Mouse (Mus musculus) kidney, postnatal 4 days (tissue): ENCODE results near the gene Cmya5.
"Not testable (repeated sequence)": the region's sequence is repeated elsewhere in the genome, so short reads cannot be mapped to it uniquely, and the experiment has no call there.

ENCODE experiments used
- DNase-seq, 2 experiments: peaks; one replicate each; pipeline ENCODE4 v3.0.0; 2021; ENCODE audit warnings: mixed read lengths in 2 of 2

Gene Cmya5

GRCm38 (mm10) chr13:93117241-93117640 lies 27.3 kb downstream of the Cmya5 start:
- DNase-seq = no peak

GRCm38 (mm10) chr13:93102340-93103090 lies 42.0 kb downstream of the Cmya5 start:
- no peak for DNase-seq

- no peak for DNase-seq
Observed at GRCm38 (mm10) chr13:93098596-93098995, 45.9 kb downstream of the Cmya5 start.

- no peak for DNase-seq
Observed at GRCm38 (mm10) chr13:93096643-93097042, 47.9 kb downstream of the Cmya5 start.

GRCm38 (mm10) chr13:93095097-93095791 lies 49.3 kb downstream of the Cmya5 start:
- no peak for DNase-seq

GRCm38 (mm10) chr13:93094204-93094935 lies 50.2 kb downstream of the Cmya5 start:
- DNase-seq = no peak

DNA sequence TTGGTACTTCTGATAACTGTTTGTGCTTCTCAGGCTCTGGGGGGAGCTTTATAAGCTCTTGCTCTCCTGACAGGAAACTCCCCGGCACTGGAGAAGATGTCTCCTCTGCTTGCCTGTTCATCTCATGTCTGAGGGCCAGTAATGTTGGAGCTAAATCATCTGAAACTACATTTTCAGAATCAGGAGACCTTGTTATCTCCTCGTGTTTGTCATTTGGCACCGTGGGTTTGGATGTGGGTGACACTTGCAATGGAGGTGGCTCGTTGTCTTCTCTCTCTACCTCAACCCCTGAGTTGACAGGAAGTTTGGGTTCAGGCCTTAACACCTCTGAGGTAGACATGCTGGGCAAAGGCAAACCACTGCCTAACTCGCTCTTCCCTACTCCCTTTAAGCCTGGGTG lies 50.8 kb downstream of the Cmya5 start:
- no peak for DNase-seq

DNA sequence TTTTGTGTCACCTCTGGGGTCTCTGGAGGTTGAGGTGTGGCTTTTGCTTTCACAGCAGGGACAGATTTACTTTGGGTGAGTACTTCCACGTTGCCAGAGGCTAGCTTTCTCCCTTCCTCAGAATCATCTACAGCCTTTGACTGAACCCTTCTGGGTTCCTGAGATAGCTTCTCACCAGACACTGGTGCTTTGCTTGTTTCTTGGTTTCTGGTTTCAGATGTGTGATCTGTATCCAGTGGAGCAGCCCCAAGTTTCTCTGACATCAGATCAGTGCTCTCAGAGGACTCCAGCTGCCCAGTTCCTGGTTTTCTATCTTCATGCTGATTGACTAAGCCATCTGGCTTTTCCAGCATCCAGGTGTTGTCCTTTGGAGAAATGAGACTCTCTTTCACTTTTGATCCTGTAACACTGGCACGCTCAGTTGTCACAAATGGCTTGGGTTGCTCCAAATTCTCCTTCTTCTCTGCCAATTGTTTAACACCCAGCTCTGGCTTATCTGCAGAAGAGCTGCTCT lies 51.6 kb downstream of the Cmya5 start:
- no peak for DNase-seq

- DNase-seq = no peak
Observed at GRCm38 (mm10) chr13:93091866-93092455, 52.6 kb downstream of the Cmya5 start.

- DNase-seq = no peak
Observed at GRCm38 (mm10) chr13:93091176-93091575, 53.3 kb downstream of the Cmya5 start.

GRCm38 (mm10) chr13:93089481-93089880 lies 55.0 kb downstream of the Cmya5 start:
- no peak for DNase-seq

DNA sequence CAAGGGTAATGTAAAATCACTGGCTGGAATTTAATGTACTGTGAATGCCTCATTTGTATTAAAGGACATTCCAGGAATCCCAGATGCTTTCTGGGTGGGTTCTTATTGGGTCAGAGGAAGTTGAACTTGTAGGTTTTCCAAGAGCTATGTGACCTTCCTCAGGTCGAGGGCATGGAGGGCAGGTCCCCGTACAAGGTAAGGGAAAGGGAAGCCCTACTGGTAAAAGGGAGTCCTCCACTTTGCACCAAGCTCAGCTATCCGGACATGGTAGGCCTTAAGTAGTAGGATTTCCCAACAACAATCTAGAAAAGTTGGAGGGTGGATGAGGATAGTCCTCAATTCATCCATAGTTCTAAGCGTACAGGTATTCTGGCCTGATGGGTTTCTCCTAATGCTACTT lies 58.8 kb downstream of the Cmya5 start:
- DNase-seq = no peak

GRCm38 (mm10) chr13:93082324-93082723 lies 62.2 kb downstream of the Cmya5 start:
- DNase-seq = not testable (repeated sequence)

- no peak for DNase-seq
Observed at GRCm38 (mm10) chr13:93080859-93081258, 63.7 kb downstream of the Cmya5 start.

- DNase-seq = peak in 1 of 2 experiments; percentile 5
Observed at GRCm38 (mm10) chr13:93074147-93074641, 70.3 kb downstream of the Cmya5 start.

DNA sequence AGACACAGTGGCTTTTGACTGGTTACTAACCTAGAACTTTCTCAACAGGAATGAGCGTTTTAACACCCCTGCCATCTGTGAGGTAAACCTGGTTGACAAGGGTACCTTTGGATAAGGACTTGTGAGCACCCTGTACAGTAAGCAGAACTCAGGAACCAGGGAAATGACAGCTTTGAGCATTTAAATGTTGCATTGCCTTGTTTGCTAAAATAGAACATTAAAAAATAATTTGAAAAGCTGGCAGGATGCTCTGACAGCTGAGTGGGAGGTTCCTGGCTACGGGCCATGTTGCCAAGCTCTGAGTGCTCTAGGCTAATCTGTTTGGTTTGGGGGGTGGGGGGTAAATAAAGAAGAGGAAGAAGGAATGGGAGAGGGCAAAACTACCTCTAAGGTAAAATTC lies 70.9 kb downstream of the Cmya5 start:
- peak; percentile 43 to 52 for DNase-seq

GRCm38 (mm10) chr13:93072871-93073411 lies 71.6 kb downstream of the Cmya5 start:
- DNase-seq = no peak

- DNase-seq = no peak
Observed at GRCm38 (mm10) chr13:93070406-93070805, 74.1 kb downstream of the Cmya5 start.

DNA sequence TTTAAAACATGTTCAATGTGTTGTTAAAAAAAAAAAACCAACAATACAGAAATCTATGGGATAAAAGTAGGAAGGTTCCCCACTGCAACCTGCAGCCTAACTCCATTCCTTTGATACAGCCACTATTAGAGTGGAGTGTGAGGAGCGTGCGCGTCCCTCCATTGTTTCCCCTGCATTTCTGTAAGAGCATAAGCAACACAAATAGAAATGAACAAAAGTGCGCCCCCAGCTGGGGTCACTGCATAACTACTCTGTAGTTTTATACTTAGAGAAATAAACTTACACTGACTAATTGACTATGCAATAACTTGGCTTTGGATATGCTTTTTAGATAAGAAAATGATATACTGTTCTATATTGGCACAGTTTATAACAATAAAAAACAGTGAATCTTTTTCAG lies 75.0 kb downstream of the Cmya5 start:
- peak; percentile 26 to 36 for DNase-seq

GRCm38 (mm10) chr13:93068353-93068752 lies 76.2 kb downstream of the Cmya5 start:
- no peak for DNase-seq

DNA sequence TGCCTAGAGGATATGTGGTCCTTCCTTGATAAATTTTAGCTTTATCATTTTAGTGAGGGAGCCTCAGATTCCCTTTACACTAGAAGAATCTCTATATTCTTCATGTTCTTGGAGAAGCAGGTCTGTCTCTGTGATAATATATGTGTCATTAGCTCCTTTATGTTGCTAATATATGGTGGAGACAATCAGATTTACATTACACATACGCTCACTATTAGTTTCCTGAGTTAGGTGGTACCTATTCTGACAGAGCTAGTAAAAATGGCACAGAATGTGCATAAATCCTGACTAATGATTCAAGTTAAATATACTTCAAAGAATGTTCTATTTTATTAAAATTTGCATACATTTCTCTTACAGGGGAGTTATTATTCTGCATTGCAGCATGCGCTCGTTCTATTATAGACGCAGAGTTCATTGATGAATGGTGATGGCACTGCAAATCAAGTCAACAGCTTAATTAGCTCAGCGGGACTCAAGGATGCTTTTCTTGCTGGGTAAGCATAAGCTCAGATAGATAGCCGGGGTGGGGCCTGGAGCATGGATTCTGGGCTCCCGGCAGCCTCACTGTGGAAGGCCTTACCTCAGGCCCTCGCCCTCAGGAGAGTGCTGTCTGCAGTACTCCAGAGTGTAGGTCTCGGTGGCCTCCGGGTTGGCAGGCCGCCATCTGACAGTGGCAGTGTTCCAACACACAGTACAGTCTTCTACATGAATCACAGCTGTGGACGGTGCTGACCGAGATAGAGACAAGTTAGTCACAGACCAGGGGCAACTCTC lies 81.5 kb downstream of the Cmya5 start:
- DNase-seq = peak; percentile 76 to 78

- no peak for DNase-seq
Observed at GRCm38 (mm10) chr13:93061311-93061710, 83.2 kb downstream of the Cmya5 start.
